Mouse (Mus musculus) embryonic facial prominence, embryonic 14.5 days (tissue): Measurements from ENCODE around the gene Lcp1. TPM values are rescaled to one million over a fixed set of nuclear protein-coding genes. Genes with fewer than 3 reads are reported as not detected.
"Not testable (repeated sequence)": the region's sequence is repeated elsewhere in the genome, so short reads cannot be mapped to it uniquely, and the experiment has no call there.

Experiments
- ATAC-seq: fragments of 200-750 bp; cut with Nextera tagmentation; 2 replicates; pipeline ENCODE4 v1.8.0; 2017; ENCODE audit warnings: low read depth, moderate number of reproducible peaks, moderate TSS enrichment
- DNase-seq: peaks from one replicate; pipeline ENCODE4 v3.0.0-alpha.2; 2015; ENCODE audit warnings: low spot score
- H3K27ac ChIP-seq: fragments of 300-500 bp; sonication (generic); replicated peaks from 2 replicates; pipeline ENCODE4 v1.5.1; 2014; ENCODE audit warnings: low read depth, mild to moderate bottlenecking, low read length, moderate library complexity
- H3K27me3 ChIP-seq: fragments of 300-500 bp; sonication (generic); replicated peaks from 2 replicates; pipeline ENCODE4 v1.6.1; 2014; ENCODE audit warnings: low read length; ENCODE audit not compliant: control insufficient read depth, insufficient read depth
- H3K36me3 ChIP-seq: fragments of 300-500 bp; sonication (generic); 2 replicates; pipeline ENCODE4 v1.6.1; 2014; ENCODE audit warnings: low read length, mixed read lengths; ENCODE audit not compliant: control insufficient read depth, insufficient read depth
- H3K4me1 ChIP-seq: fragments of 300-500 bp; sonication (generic); 2 replicates; pipeline ENCODE4 v1.6.1; 2014; ENCODE audit warnings: antibody characterized with exemption, low read length; ENCODE audit not compliant: control insufficient read depth, insufficient read depth
- H3K4me2 ChIP-seq: fragments of 300-500 bp; sonication (generic); 2 replicates; pipeline ENCODE4 v1.6.1; 2014; ENCODE audit warnings: low read depth, mild to moderate bottlenecking, low read length, moderate library complexity, mixed read lengths
- H3K4me3 ChIP-seq: fragments of 300-500 bp; sonication (generic); 2 replicates; pipeline ENCODE4 v1.5.1; 2014; ENCODE audit warnings: low read depth, mild to moderate bottlenecking, low read length
- H3K9ac ChIP-seq: fragments of 300-500 bp; sonication (generic); 2 replicates; pipeline ENCODE4 v1.6.1; 2014; ENCODE audit warnings: low read depth, mild to moderate bottlenecking, low read length, moderate library complexity, mixed read lengths
- H3K9me3 ChIP-seq: fragments of 300-500 bp; sonication (generic); 2 replicates; pipeline ENCODE4 v1.6.1; 2016; ENCODE audit warnings: low read length; ENCODE audit not compliant: control insufficient read depth
- WGBS: fragments of 180-500 bp; shearing (Covaris S2); extraction: QIAGEN DNeasy Blood & Tissue Kit; methylation state at CpG from one replicate; pipeline ENCODE4 v1.1.7; 2014; 5-methylcytosine and 5-hydroxymethylcytosine counted together
- polyA plus RNA-seq: library from polyadenylated mRNA; unstranded; fragments of >200 nt; fragmentation: Nextera tagmentation; extraction: Ambion mirVana; gene quantifications from 2 replicates; pipeline ENCODE4 v1.2.1, GENCODE M21; 2014

The Lcp1 gene
- 44.3 and 47.1 TPM in 2 replicates for polyA plus RNA-seq

DNA sequence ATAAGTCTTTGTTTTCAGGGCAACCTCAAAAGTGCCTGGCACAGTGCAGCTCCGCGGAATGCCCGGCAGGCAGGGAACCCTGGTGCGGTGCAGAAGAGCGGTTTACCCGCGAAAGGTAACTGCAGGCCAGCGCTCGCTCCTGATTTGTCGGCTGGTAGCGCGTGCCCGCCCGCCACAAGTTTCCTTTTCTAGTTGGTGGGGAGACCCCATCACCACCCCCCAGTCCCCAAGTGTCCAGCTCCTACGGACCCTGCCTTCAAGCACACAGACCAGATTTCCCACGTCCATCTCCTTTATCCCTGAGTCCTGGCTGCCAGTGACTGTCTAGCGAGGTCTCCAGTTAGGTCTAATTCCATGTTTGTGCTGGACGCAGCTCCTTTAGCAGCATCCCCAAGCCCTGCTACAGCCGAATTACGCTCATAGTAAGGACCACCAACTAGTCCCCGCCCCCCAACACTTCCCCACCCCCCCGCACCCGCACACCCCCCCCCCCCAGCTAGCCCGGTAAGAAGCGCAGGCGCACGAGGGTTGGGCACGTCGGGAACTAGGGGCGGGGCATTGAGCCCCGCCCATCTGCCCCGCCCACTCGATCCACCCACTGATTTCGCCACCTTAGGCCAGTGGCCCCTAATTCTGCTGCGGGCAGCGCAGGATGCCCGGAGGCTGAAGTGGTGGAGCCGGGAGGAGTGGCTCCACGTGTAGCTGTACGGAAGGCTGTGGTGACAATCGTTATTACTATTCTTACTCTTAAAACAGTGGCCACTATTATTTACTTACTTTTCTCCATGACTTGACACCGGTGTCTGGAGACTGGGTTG lies at the start of gene Lcp1, which contains the start of gene Lrrc63:
Gene Lcp1, plus strand, starts transcription at position 601 of the 818 bp plus-strand sequence.
Gene Lrrc63, minus strand, starts transcription at position 381 of the 818 bp plus-strand sequence.
- peak within 1 kb of the TSS; percentile 60 for H3K4me3 ChIP-seq
- no peaks in the 10 kb centered on the region for H3K27me3 ChIP-seq
- no peaks in the 10 kb centered on the region for H3K36me3 ChIP-seq
- no peaks in the 10 kb centered on the region for H3K9me3 ChIP-seq
- ATAC-seq (peak; percentile 91), DNase-seq (peak; percentile 87)
- H3K4me2 ChIP-seq, result peak within 1 kb of the TSS; percentile 89
- H3K4me1 ChIP-seq, result peaks cover 6% of the 10 kb centered on the region; the same call in 1 of the 2 replicates
- H3K27ac ChIP-seq, result 0 out of 2 replicates have a peak within 1 kb of the TSS, but pooled peaks have one; percentile 11
- peak within 1 kb of the TSS; percentile 66 for H3K9ac ChIP-seq
- WGBS, result under 1% methylated on average over 29 of the region's 42 CpGs

DNA sequence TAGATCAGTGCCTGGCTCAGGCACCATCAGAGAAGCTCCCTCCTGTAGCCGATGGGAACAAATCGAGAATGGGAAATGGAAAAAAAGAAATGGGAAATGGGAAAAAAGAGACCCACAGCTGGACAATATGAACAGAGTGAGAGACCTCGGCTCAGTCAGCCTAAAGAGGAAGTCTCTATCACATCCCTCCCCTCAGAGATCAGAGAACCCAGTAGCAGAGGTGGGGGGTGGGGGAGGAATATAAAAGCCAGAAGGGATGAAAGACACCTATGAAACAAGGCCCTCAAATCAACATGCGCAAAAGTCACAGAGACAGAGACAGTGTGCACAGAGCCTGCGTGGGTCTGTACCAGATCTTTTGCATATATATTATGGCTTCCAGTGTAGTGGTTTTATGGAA lies 27.9 kb upstream of the Lcp1 start:
- ATAC-seq (no peak), DNase-seq (no peak)
- H3K4me3 ChIP-seq, result no peak overlapping the region
- H3K4me1 ChIP-seq, result no peaks in the 10 kb centered on the region
- H3K9me3 ChIP-seq, result no peaks in the 10 kb centered on the region
- no peak overlapping the region for H3K4me2 ChIP-seq
- H3K27me3 ChIP-seq, result no peaks in the 10 kb centered on the region
- WGBS, result 84% methylated on average over 5 of the region's 5 CpGs
- no peak overlapping the region for H3K9ac ChIP-seq
- H3K27ac ChIP-seq, result no peak overlapping the region
- H3K36me3 ChIP-seq, result no peaks in the 10 kb centered on the region

GRCm38 (mm10) chr14:75121658-75122057 lies 9.2 kb upstream of the Lcp1 start:
- WGBS, result 80% methylated on average over 8 of the region's 8 CpGs
- Histone ChIP-seq H3K36me3 (no peaks in the 10 kb centered on the region), H3K9ac (no peak overlapping the region), H3K9me3 (no peaks in the 10 kb centered on the region), H3K4me1 (no peaks in the 10 kb centered on the region), H3K27ac (no peak overlapping the region), H3K27me3 (no peaks in the 10 kb centered on the region), H3K4me2 (no peak overlapping the region), H3K4me3 (no peak overlapping the region)
- ATAC-seq (no peak), DNase-seq (no peak)

GRCm38 (mm10) chr14:75131324-75131935 lies 529 bp downstream of the Lcp1 start:
- ATAC-seq (no peak), DNase-seq (no peak)
- H3K27me3 ChIP-seq, result no peaks in the 10 kb centered on the region
- no peaks in the 10 kb centered on the region for H3K9me3 ChIP-seq
- H3K27ac ChIP-seq, result 0 out of 2 replicates have a peak overlapping the region, but pooled peaks have one; percentile 11
- no peaks in the 10 kb centered on the region for H3K36me3 ChIP-seq
- H3K4me2 ChIP-seq, result peak overlapping the region; percentile 89
- H3K9ac ChIP-seq, result peak overlapping the region; percentile 47
- 3% methylated on average over 12 of the region's 12 CpGs for WGBS
- H3K4me1 ChIP-seq, result peaks cover 6% of the 10 kb centered on the region; the same call in 1 of the 2 replicates
- peak overlapping the region; percentile 60 for H3K4me3 ChIP-seq

DNA sequence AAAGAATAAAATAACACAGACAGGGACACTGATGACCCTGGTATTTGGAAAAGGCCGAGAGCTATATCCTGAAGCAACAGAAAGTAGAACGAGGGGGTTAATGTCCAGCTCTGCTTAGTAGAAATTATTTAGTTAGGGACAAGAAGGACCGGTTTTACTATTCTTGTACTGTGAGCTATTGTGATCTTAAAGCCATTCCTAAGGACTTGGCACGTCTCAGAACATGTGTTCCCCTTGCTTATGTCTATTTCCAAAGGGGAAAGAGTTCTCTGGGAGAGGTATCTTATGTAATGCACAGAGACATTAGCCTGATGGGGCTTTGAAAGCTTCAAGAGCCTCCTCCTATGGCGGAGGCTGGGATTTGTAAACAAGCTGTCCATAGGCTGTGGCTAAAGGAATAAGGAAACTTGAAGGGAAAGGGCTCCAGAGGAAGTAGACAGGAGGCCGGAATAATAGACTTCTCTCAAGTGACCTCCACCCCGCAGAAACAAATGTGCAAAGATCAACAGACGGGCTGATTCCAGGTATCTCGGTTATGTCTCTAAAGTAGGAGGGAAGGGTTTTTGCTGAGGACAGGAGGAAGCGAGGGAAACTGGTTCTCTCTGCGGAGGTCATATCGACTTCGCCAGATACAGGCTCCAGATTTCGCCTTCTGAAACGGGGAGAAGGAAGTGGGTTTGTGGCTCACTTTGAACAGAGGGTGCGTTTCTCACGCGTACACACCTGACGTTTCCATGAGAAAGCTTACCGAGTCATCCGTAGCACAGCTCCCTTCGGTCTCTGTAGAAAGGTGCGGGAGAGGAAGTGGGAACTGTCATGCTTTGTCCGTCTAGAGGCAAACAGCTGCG lies 5.4 kb downstream of the Lcp1 start:
- no peaks in the 10 kb centered on the region for H3K36me3 ChIP-seq
- H3K9me3 ChIP-seq, result no peaks in the 10 kb centered on the region
- 70% methylated on average over 25 of the region's 25 CpGs for WGBS
- H3K4me3 ChIP-seq, result peak overlapping the region; percentile 10; the same call in 1 of the 2 replicates
- no peaks in the 10 kb centered on the region for H3K4me1 ChIP-seq
- H3K27me3 ChIP-seq, result no peaks in the 10 kb centered on the region
- no peak overlapping the region; the same call in 1 of the 2 replicates for H3K27ac ChIP-seq
- ATAC-seq, result peak; percentile 82; the same call in 1 of the 2 replicates
- H3K4me2 ChIP-seq, result peak overlapping the region; percentile 31; the same call in 1 of the 2 replicates
- no peak overlapping the region for H3K9ac ChIP-seq
- DNase-seq, result peak; percentile 56

GRCm38 (mm10) chr14:75138503-75138902 lies 7.6 kb downstream of the Lcp1 start:
- WGBS, result 80% methylated on average over 10 of the region's 10 CpGs
- no peaks in the 10 kb centered on the region for H3K4me1 ChIP-seq
- ATAC-seq, result no peak

GRCm38 (mm10) chr14:75139225-75139624 lies 8.3 kb downstream of the Lcp1 start:
- no peaks in the 10 kb centered on the region for H3K4me1 ChIP-seq
- H3K36me3 ChIP-seq, result no peaks in the 10 kb centered on the region
- no peak overlapping the region for H3K9ac ChIP-seq
- H3K9me3 ChIP-seq, result no peaks in the 10 kb centered on the region
- DNase-seq (no peak), ATAC-seq (no peak)
- WGBS, result 79% methylated on average over 2 of the region's 2 CpGs
- no peaks in the 10 kb centered on the region for H3K27me3 ChIP-seq
- H3K4me3 ChIP-seq, result no peak overlapping the region
- H3K4me2 ChIP-seq, result no peak overlapping the region
- H3K27ac ChIP-seq, result no peak overlapping the region

More at GRCm38 (mm10) chr14:75138503-75138902, 7.6 kb downstream of the Lcp1 start:
- peak; percentile 4 for DNase-seq
- H3K36me3 ChIP-seq, result no peaks in the 10 kb centered on the region
- H3K27ac ChIP-seq, result no peak overlapping the region
- no peak overlapping the region for H3K4me2 ChIP-seq
- no peak overlapping the region for H3K9ac ChIP-seq
- no peaks in the 10 kb centered on the region for H3K27me3 ChIP-seq
- no peaks in the 10 kb centered on the region for H3K9me3 ChIP-seq
- H3K4me3 ChIP-seq, result no peak overlapping the region

DNA sequence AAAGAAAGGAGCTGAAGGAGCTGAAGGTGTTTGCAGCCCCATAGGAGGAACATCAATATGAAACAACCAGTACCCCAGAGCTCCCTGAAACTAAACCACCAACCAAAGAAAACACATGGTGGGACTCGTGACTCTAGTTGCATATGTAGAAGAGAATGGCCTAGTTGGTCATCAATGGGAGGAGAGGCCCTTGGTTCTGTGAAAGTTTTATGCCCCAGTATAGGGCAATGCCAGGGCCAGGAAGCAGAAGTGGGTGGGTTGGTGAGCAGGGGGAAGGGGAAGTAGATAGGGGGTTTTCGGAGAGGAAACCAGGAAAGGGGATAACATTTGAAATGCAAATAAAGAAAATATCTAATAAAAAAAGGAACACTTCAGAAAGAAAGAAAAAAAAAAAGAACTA lies 16.8 kb downstream of the Lcp1 start:
- H3K27me3 ChIP-seq, ATAC-seq, H3K9me3 ChIP-seq, H3K4me1 ChIP-seq, H3K9ac ChIP-seq, H3K4me3 ChIP-seq, H3K4me2 ChIP-seq, DNase-seq, H3K36me3 ChIP-seq, H3K27ac ChIP-seq: not testable (repeated sequence)
- WGBS, result 89% methylated on average over 2 of the region's 2 CpGs
